Mouse (Mus musculus) hindbrain, postnatal 0 days (tissue): ENCODE data around the gene Dcaf12. TPM values are rescaled to one million over a fixed set of nuclear protein-coding genes. Genes with fewer than 3 reads are reported as not detected.

Source experiments
- ATAC-seq: fragments of 200-750 bp; cut with Nextera tagmentation; 2 replicates; pipeline ENCODE4 v1.8.0; 2017; ENCODE audit warnings: mild to moderate bottlenecking, moderate TSS enrichment, moderate library complexity
- DNase-seq: peaks from one replicate; pipeline ENCODE4 v3.0.0-alpha.2; 2015; ENCODE audit warnings: low spot score
- H3K27ac ChIP-seq: fragments of 300-500 bp; sonication (generic); 2 replicates; pipeline ENCODE4 v1.5.1; 2014; ENCODE audit warnings: mild to moderate bottlenecking
- H3K27me3 ChIP-seq: fragments of 300-500 bp; sonication (generic); 2 replicates; pipeline ENCODE4 v1.6.1; 2014; ENCODE audit warnings: low read length, mixed read lengths; ENCODE audit not compliant: insufficient read depth
- H3K36me3 ChIP-seq: fragments of 300-500 bp; sonication (generic); 2 replicates; pipeline ENCODE4 v1.6.1; 2014; ENCODE audit warnings: low read length, mixed read lengths; ENCODE audit not compliant: insufficient read depth
- H3K4me1 ChIP-seq: fragments of 300-500 bp; sonication (generic); 2 replicates; pipeline ENCODE4 v1.6.1; 2014; ENCODE audit warnings: antibody characterized with exemption, low read length, mixed read lengths; ENCODE audit not compliant: insufficient read depth
- H3K4me2 ChIP-seq: fragments of 300-500 bp; sonication (generic); 2 replicates; pipeline ENCODE4 v1.6.1; 2014; ENCODE audit warnings: low read depth, mild to moderate bottlenecking, low read length, moderate library complexity, mixed read lengths
- H3K4me3 ChIP-seq: fragments of 300-500 bp; sonication (generic); 2 replicates; pipeline ENCODE4 v1.5.1; 2014; ENCODE audit warnings: low read length
- H3K9ac ChIP-seq: fragments of 300-500 bp; sonication (generic); replicated peaks from 2 replicates; pipeline ENCODE4 v1.6.1; 2014; ENCODE audit warnings: mild to moderate bottlenecking, low read length, moderate library complexity, mixed read lengths
- H3K9me3 ChIP-seq: fragments of 300-500 bp; sonication (generic); 2 replicates; pipeline ENCODE4 v1.6.1; 2016; ENCODE audit warnings: low read length, mixed read lengths
- CTCF ChIP-seq: IDR thresholded peaks from 2 replicates; pipeline ENCODE4 v1.5.1; 2016; ENCODE audit warnings: antibody characterized with exemption, control low read depth, low read depth
- WGBS: fragments of 180-500 bp; shearing (Covaris S2); extraction: QIAGEN DNeasy Blood & Tissue Kit; methylation state at CpG from one replicate; pipeline ENCODE4 v1.1.7; 2014; 5-methylcytosine and 5-hydroxymethylcytosine counted together
- polyA plus RNA-seq: library from polyadenylated mRNA; unstranded; fragments of >200 nt; fragmentation: Nextera tagmentation; extraction: Ambion mirVana; gene quantifications from 2 replicates; pipeline ENCODE4 v1.2.1, GENCODE M21; 2015
- total RNA-seq: library from RNA; depleted of rRNA; stranded (reverse); fragments of >200 nt; gene quantifications from 2 replicates; pipeline ENCODE4 v1.2.3, GENCODE M21; 2014; rRNA removed

Gene Dcaf12
- total and polyA plus RNA-seq, 2 experiments from 2014 or later, result 53.0 to 64.0 TPM

GRCm38 (mm10) chr4:41253756-41254155 is 60.9 kb downstream of the Dcaf12 start:
- TF ChIP-seq CTCF, result no peak
- no peak overlapping the region for H3K4me3 ChIP-seq
- H3K27me3 ChIP-seq, result no peaks in the 10 kb centered on the region
- no peaks in the 10 kb centered on the region for H3K4me1 ChIP-seq
- H3K4me2 ChIP-seq, result no peak overlapping the region
- ATAC-seq, result no peak
- 87% methylated on average over 2 of the region's 2 CpGs for WGBS
- H3K9ac ChIP-seq, result no peak overlapping the region
- no peak overlapping the region for H3K27ac ChIP-seq
- no peaks in the 10 kb centered on the region for H3K9me3 ChIP-seq
- DNase-seq, result no peak
- no peaks in the 10 kb centered on the region for H3K36me3 ChIP-seq

GRCm38 (mm10) chr4:41245408-41245807 is 69.3 kb downstream of the Dcaf12 start:
- Histone ChIP-seq H3K27ac (no peak overlapping the region), H3K4me2 (no peak overlapping the region), H3K4me1 (no peaks in the 10 kb centered on the region), H3K4me3 (no peak overlapping the region), H3K27me3 (no peaks in the 10 kb centered on the region), H3K9me3 (no peaks in the 10 kb centered on the region), H3K9ac (no peak overlapping the region), H3K36me3 (peaks cover 4% of the 10 kb centered on the region)
- WGBS, result 100% methylated on average over 2 of the region's 2 CpGs
- ATAC-seq, result no peak
- no peak for DNase-seq
- TF ChIP-seq CTCF, result peak; percentile 41

Other genes with a start within 250 kb of the Dcaf12 start
- gene Aqp3, start 216.7 kb downstream of the Dcaf12 start, total RNA-seq, result 0.16 and 0.65 TPM in 2 replicates
- gene Aqp3, start 216.7 kb downstream of the Dcaf12 start, polyA plus RNA-seq, result 0.19 and 0.29 TPM in 2 replicates
- gene Nol6, start 190.4 kb downstream of the Dcaf12 start, total RNA-seq, result 67.2 and 70.2 TPM in 2 replicates
- 28.4 and 32.4 TPM in 2 replicates for gene Nol6, start 190.4 kb downstream of the Dcaf12 start, polyA plus RNA-seq
- gene Ube2r2, start 179.1 kb downstream of the Dcaf12 start, total RNA-seq, result 27.2 and 30.2 TPM in 2 replicates
- gene Ube2r2, start 179.1 kb downstream of the Dcaf12 start, polyA plus RNA-seq, result 47.5 and 47.9 TPM in 2 replicates
- gene Ubap2, start 39.7 kb downstream of the Dcaf12 start, total RNA-seq, result 19.3 and 33.8 TPM in 2 replicates
- 27.2 and 31.0 TPM in 2 replicates for gene Ubap2, start 39.7 kb downstream of the Dcaf12 start, polyA plus RNA-seq
- gene Ubap1, start 34.1 kb upstream of the Dcaf12 start, total RNA-seq, result 31.1 TPM in 2 replicates
- gene Ubap1, start 34.1 kb upstream of the Dcaf12 start, polyA plus RNA-seq, result 54.8 and 57.6 TPM in 2 replicates
- gene Kif24, start 150.0 kb upstream of the Dcaf12 start, total RNA-seq, result 4.2 and 4.8 TPM in 2 replicates
- 2.3 and 2.7 TPM in 2 replicates for gene Kif24, start 150.0 kb upstream of the Dcaf12 start, polyA plus RNA-seq
- gene Nudt2, start 150.3 kb upstream of the Dcaf12 start, total RNA-seq, result 29.2 and 40.7 TPM in 2 replicates
- 68.6 and 71.6 TPM in 2 replicates for gene Nudt2, start 150.3 kb upstream of the Dcaf12 start, polyA plus RNA-seq
- 62.4 and 69.9 TPM in 2 replicates for gene AI464131, start 188.2 kb upstream of the Dcaf12 start, total RNA-seq
- gene AI464131, start 188.2 kb upstream of the Dcaf12 start, polyA plus RNA-seq, result 22.0 and 22.9 TPM in 2 replicates
- 2.3 and 9.9 TPM in 2 replicates for gene 1110017D15Rik, start 202.4 kb upstream of the Dcaf12 start, total RNA-seq
- 19.9 and 21.4 TPM in 2 replicates for gene 1110017D15Rik, start 202.4 kb upstream of the Dcaf12 start, polyA plus RNA-seq